In genomic region chr10:14085241-14085659, GRCm38 (mm10) we compare ENCODE assay signal across 9 mouse cellular contexts.
DNase-seq lines count a peak whose midpoint lies in the region; ATAC-seq and TF ChIP-seq lines count a peak whose summit lies in the region.
"Had no signal": no experiment of that assay in that cellular context is flagged by ENCODE, and none has a peak within 500 bp of the region (broad histone marks: within the 10 kb centered on the region; RNA-seq: fewer than 3 reads in every experiment).

No protein-coding gene starts in this region.

- TF ChIP-seq EP300 in heart, postnatal 0 days (IDR thresholded peaks at IDR 0.05; ENCODE audit: low read depth), result no peak

- TF ChIP-seq CTCF in heart, postnatal 0 days (IDR thresholded peaks at IDR 0.05; ENCODE audit: low read depth), result no peak

- H3K9ac ChIP-seq in heart, postnatal 0 days (replicated peaks; ENCODE audit: low read depth, low read length), result no peak overlapping the region

- H3K4me1 ChIP-seq in heart, postnatal 0 days (ENCODE audit: control insufficient read depth, insufficient read depth), result no peaks in the 10 kb centered on the region

- DNase-seq in heart, adult 18-20 months, result peak; percentile 60 to 71
- DNase-seq in heart, postnatal 4 days, result no peak
- DNase-seq in brain, adult 2 months (ENCODE audit: low read depth, low spot score), result peak; percentile 77
- DNase-seq in heart, postnatal 0 days (ENCODE audit: low spot score), result peak; percentile 28
- DNase-seq in frontal cortex, adult 2 months (ENCODE audit: extremely low spot score in 1 of 2, low spot score in 1 of 2), result no peak
- no peak for DNase-seq in retina, postnatal 1 day
- no peak for DNase-seq in yolk sac, embryonic 10.5 days (ENCODE audit: low spot score)
- DNase-seq: midbrain, embryonic 14.5 days had no signal

- ATAC-seq in heart, postnatal 0 days (ENCODE audit: insufficient read depth, low read depth), result no peak
- 0 out of 2 replicates have a peak, but pooled peaks have one; percentile 6 for ATAC-seq in megakaryocyte-erythroid progenitor cell, adult 5-6 weeks (replicated peaks; ENCODE audit: low FRiP score, low TSS enrichment, poor library complexity, severe bottlenecking)

- WGBS in heart, postnatal 0 days, result 71% methylated on average over 12 of the region's 12 CpGs

- peak overlapping the region; percentile 84 for H3K27ac ChIP-seq in heart, postnatal 0 days (ENCODE audit: low read depth)

- H3K4me3 ChIP-seq in heart, postnatal 0 days (ENCODE audit: low read depth, low read length), result 0 out of 2 replicates have a peak overlapping the region, but pooled peaks have one; percentile 37

- no peaks in the 10 kb centered on the region for H3K9me3 ChIP-seq in heart, postnatal 0 days (replicated peaks; ENCODE audit: control insufficient read depth, low read length)

- peak overlapping the region; percentile 49 for H3K4me2 ChIP-seq in heart, postnatal 0 days (ENCODE audit: low read depth, low read length)

- no peaks in the 10 kb centered on the region for H3K36me3 ChIP-seq in heart, postnatal 0 days (replicated peaks; ENCODE audit: control insufficient read depth, insufficient read depth, low read length)

- no peaks in the 10 kb centered on the region for H3K27me3 ChIP-seq in heart, postnatal 0 days (ENCODE audit: control insufficient read depth, insufficient read depth, low read length)

Comparison
In these comparisons a context has a peak if more than half of its experiments do, and no peak if none do; other contexts are left out.
1. DNase-seq: peak in heart, adult 18-20 months (2 of 2), brain, adult 2 months (single experiment) and heart, postnatal 0 days (single experiment); none in heart, postnatal 4 days (single experiment), frontal cortex, adult 2 months (0 of 2), retina, postnatal 1 day (single experiment) and yolk sac, embryonic 10.5 days (single experiment).